Mouse (Mus musculus): ENCODE data around the gene Tmem189. TPM values are rescaled to one million over a fixed set of nuclear protein-coding genes. Genes with fewer than 3 reads are reported as not detected.

Gene Tmem189
- polyA plus RNA-seq, 1 experiment from 2014 or later = 37.4 TPM

DNA sequence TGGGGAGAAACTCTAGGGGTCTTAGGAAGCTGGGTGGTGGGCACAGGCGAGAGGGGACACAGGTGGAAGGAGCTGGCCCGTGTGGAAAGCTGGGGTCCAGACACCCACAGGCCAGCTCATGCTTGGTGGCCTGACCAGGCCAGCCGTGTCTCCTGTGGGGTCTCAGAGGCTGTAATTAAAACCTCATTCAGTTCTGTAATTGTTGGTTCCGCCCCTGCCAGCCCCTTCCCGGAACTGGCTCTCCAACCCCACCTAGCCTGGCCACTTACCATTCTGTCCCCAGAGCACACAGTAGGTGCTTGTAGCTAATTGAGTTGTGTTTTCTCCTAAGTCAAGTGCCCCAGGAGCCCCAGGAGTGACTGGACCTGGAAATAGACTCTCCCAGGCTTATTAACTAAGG is 90.4 kb downstream of the Tmem189 start:
- 79% methylated on average over 5 of the region's 5 CpGs for WGBS
- ATAC-seq (ENCODE audit: extremely low read depth, insufficient number of reproducible peaks, low FRiP score, low TSS enrichment) = no peak
- Histone ChIP-seq H3K9ac (no peak overlapping the region), H3K4me1 (peaks cover 57% of the 10 kb centered on the region), H3K27me3 (replicated peaks) (0 out of 2 replicates have a peak, but pooled peaks cover 17% of the 10 kb centered on the region), H3K9me3 (no peaks in the 10 kb centered on the region), H3K4me3 (no peak overlapping the region), H3K4me2 (no peak overlapping the region), H3K27ac (replicated peaks) (no peak overlapping the region), H3K36me3 (no peaks in the 10 kb centered on the region)

DNA sequence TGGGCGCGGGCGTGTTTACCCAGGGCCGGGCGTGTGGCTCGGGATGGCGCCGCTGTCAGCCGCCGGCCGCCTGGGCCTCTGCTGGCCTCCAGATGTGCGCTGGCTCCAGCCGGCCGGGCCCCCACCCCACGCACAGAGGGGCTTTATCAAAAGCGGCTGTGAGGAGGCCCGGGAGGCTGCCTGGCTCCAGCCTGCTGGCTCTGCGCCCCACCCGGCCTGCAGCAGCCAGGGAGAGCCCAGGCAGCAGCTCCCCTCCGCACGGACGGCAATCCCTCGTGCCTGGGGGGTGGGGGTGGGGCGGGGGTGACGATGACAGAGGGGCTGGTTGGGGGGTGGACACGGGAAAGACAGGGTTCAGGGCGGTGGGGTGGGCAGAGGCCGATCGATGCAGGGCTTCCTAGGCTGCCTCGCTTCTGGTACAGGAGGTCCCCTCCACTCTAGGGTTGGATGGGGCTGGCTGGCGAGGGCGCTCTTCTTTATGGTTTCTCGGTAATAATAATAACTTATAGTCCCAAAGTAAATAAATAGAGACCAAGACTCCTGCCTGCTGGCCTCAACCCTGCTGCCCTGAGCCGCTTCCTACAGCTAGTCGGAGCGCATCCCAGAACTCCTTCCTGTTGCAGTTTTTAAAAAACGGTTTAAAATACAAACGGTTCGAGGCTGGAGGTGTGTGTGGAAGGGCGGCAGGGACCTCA is 92.0 kb downstream of the Tmem189 start:
- WGBS = 20% methylated on average over 39 of the region's 40 CpGs
- peak overlapping the region; percentile 82 for H3K27ac ChIP-seq (replicated peaks)
- peaks cover 61% of the 10 kb centered on the region for H3K4me1 ChIP-seq
- peak overlapping the region; percentile 41 for H3K4me3 ChIP-seq
- ATAC-seq (ENCODE audit: extremely low read depth, insufficient number of reproducible peaks, low FRiP score, low TSS enrichment) = peak; percentile 49; the same call in 1 of the 2 replicates
- H3K27me3 ChIP-seq (replicated peaks) = 0 out of 2 replicates have a peak, but pooled peaks cover 11% of the 10 kb centered on the region
- peak overlapping the region; percentile 67 for H3K4me2 ChIP-seq
- H3K36me3 ChIP-seq = no peaks in the 10 kb centered on the region
- H3K9me3 ChIP-seq = no peaks in the 10 kb centered on the region
- H3K9ac ChIP-seq = peak overlapping the region; percentile 74

DNA sequence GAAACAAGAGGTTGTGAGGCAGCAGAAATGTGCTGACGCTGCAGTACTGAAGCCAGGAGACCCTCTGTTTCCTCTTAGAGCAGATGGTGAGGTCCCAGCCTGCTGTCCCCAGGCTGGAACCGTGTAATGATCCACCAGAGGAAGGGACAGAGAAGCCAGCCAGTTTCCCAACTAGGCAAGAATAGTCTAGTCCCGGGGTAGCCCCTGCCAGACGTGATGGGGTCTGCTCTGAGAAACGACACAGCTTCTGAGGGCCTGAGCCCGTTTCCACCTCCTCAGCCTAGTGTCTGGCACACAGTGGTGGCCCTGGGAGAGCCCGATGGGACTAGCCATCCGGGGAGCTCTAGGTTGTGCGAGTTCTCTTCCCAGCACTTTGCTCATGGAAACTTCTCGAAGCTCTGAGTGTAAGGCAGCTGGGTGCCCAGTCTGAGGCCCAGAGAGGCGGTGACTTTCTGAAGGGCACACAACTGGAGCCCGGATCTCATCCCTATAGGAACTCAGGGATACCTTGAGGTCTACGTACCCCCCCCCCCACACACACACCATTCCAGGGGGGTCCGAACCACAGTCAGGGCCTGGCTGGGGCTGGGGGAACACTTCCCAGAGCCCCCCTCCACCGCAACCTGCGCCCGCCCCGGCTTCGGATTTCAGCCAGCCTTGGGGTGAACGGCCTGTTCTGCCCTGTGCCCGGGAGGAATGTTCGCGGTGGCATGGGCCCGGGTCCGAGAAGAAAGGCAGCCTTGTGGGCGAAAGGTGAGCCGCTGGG is 92.7 kb downstream of the Tmem189 start:
- no peak for ATAC-seq (ENCODE audit: extremely low read depth, insufficient number of reproducible peaks, low FRiP score, low TSS enrichment)
- Histone ChIP-seq H3K36me3 (no peaks in the 10 kb centered on the region), H3K4me2 (peak overlapping the region; percentile 67), H3K27ac (replicated peaks) (peak overlapping the region; percentile 82), H3K9ac (peak overlapping the region; percentile 74), H3K27me3 (replicated peaks) (0 out of 2 replicates have a peak, but pooled peaks cover 7% of the 10 kb centered on the region), H3K4me3 (peak overlapping the region; percentile 41), H3K9me3 (no peaks in the 10 kb centered on the region), H3K4me1 (peaks cover 59% of the 10 kb centered on the region)
- WGBS = 34% methylated on average over 27 of the region's 27 CpGs

- H3K4me2 ChIP-seq = no peak overlapping the region
- peak overlapping the region; percentile 58; the same call in 1 of the 2 replicates for H3K9ac ChIP-seq
- H3K36me3 ChIP-seq = no peaks in the 10 kb centered on the region
- H3K4me3 ChIP-seq = no peak overlapping the region
- 0 out of 2 replicates have a peak, but pooled peaks cover 4% of the 10 kb centered on the region for H3K27me3 ChIP-seq (replicated peaks)
- ATAC-seq (ENCODE audit: extremely low read depth, insufficient number of reproducible peaks, low FRiP score, low TSS enrichment) = no peak
- H3K4me1 ChIP-seq = peaks cover 59% of the 10 kb centered on the region
- H3K27ac ChIP-seq (replicated peaks) = peak overlapping the region; percentile 83
- H3K9me3 ChIP-seq = no peaks in the 10 kb centered on the region
- WGBS = 43% methylated on average over 3 of the region's 4 CpGs
Observed at GRCm38 (mm10) chr2:167596262-167596661, 93.4 kb downstream of the Tmem189 start.

DNA sequence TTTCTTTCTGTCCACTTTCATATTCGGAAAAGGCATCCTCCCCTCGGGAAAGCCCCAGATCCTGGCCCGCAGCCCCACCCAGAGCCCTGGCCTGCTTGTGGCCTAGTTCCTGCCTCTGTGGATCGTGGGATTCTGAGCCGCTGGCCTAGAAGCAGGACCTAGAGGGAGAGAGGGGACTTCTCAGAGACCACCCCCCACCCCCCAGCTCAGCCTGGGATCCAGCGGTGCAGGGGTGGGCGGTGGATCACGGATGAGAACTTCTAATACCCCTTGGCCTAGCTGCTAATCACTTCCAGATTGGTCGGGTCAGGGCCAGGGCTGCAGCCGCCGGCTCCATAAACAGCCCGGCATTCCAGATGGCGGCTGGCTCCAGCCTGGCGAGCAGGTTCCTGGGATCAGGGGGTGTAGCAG is 93.9 kb downstream of the Tmem189 start:
- WGBS = 30% methylated on average over 14 of the region's 14 CpGs
- 0 out of 2 replicates have a peak, but pooled peaks cover 4% of the 10 kb centered on the region for H3K27me3 ChIP-seq (replicated peaks)
- peak overlapping the region; percentile 58 for H3K9ac ChIP-seq
- no peaks in the 10 kb centered on the region for H3K9me3 ChIP-seq
- ATAC-seq (ENCODE audit: extremely low read depth, insufficient number of reproducible peaks, low FRiP score, low TSS enrichment) = no peak
- H3K27ac ChIP-seq (replicated peaks) = peak overlapping the region; percentile 83
- H3K36me3 ChIP-seq = no peaks in the 10 kb centered on the region
- H3K4me2 ChIP-seq = no peak overlapping the region
- peaks cover 59% of the 10 kb centered on the region for H3K4me1 ChIP-seq
- H3K4me3 ChIP-seq = no peak overlapping the region

GRCm38 (mm10) chr2:167594444-167594934 is 95.1 kb downstream of the Tmem189 start:
- Histone ChIP-seq H3K4me1 (peaks cover 59% of the 10 kb centered on the region), H3K4me3 (no peak overlapping the region), H3K4me2 (peak overlapping the region; percentile 11; the same call in 1 of the 2 replicates), H3K9me3 (no peaks in the 10 kb centered on the region), H3K9ac (no peak overlapping the region), H3K27me3 (replicated peaks) (0 out of 2 replicates have a peak, but pooled peaks cover 4% of the 10 kb centered on the region), H3K27ac (replicated peaks) (peak overlapping the region; percentile 83), H3K36me3 (no peaks in the 10 kb centered on the region)
- 25% methylated on average over 10 of the region's 10 CpGs for WGBS
- ATAC-seq (ENCODE audit: extremely low read depth, insufficient number of reproducible peaks, low FRiP score, low TSS enrichment) = peak; percentile 62

DNA sequence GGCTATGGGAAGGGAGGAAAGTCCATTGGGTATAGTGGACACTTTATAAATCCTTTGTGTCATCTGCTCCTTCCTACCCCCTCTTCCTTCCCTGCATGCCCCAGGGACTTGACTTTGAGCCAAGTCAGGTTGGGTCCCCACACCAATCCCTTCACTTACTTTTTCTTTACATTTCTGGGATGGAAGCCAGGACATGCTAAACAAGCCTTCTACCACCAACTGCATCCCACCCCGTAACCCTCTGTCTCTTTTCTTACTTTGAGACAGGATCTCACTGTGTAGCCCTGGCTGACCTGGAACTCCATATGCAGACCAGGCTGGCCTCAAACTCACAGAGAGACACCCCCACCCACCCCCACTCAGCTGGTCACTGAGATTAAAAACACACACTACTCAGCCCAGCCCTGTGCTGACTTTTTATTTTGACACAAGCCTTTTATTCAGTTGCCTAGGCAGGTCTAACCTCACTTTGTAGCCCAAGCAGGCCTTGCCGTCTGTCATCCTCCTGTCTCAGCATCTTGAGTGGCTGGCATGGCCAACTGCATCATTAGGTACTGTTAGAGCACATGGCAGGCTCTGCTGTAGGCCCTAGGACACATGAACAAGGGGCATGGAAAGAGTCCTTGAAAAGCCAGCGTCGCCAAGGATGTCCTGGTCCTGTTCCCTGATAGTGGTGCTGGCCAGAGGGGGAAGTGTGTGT is 95.9 kb downstream of the Tmem189 start:
- H3K36me3 ChIP-seq = no peaks in the 10 kb centered on the region
- no peaks in the 10 kb centered on the region for H3K9me3 ChIP-seq
- H3K27me3 ChIP-seq (replicated peaks) = 0 out of 2 replicates have a peak, but pooled peaks cover 4% of the 10 kb centered on the region
- no peak overlapping the region for H3K4me2 ChIP-seq
- H3K9ac ChIP-seq = no peak overlapping the region
- H3K27ac ChIP-seq (replicated peaks) = peak overlapping the region; percentile 83
- ATAC-seq (ENCODE audit: extremely low read depth, insufficient number of reproducible peaks, low FRiP score, low TSS enrichment) = no peak
- 75% methylated on average over 4 of the region's 4 CpGs for WGBS
- H3K4me1 ChIP-seq = peaks cover 63% of the 10 kb centered on the region
- H3K4me3 ChIP-seq = no peak overlapping the region

Small RNA genes within 50 kb of the gene (microRNA-seq; reads per million reads assigned to microRNA genes)
- gene Gm22355 = not detected

Other genes starting within 250 kb of the Tmem189 start
- gene Rnf114, start 197.2 kb downstream of the Tmem189 start, polyA plus RNA-seq (2015; fragmentation: Nextera tagmentation; extraction: Ambion mirVana) = 58.0 and 65.0 TPM in 2 replicates
- 13.5 and 14.6 TPM in 2 replicates for gene Spata2, start 196.9 kb downstream of the Tmem189 start, polyA plus RNA-seq (2015; fragmentation: Nextera tagmentation; extraction: Ambion mirVana)
- gene Snai1, start 151.6 kb downstream of the Tmem189 start, polyA plus RNA-seq (2015; fragmentation: Nextera tagmentation; extraction: Ambion mirVana) = 17.3 and 17.6 TPM in 2 replicates
- 216 and 229 TPM in 2 replicates for gene Ube2v1, start 57.7 kb downstream of the Tmem189 start, polyA plus RNA-seq (2015; fragmentation: Nextera tagmentation; extraction: Ambion mirVana)
- 1.9 and 4.5 TPM in 2 replicates for gene Gm20431, start 28.3 kb downstream of the Tmem189 start, polyA plus RNA-seq (2015; fragmentation: Nextera tagmentation; extraction: Ambion mirVana)
- 2.0 and 4.5 TPM in 2 replicates for gene Cebpb, start 907 bp downstream of the Tmem189 start, polyA plus RNA-seq (2015; fragmentation: Nextera tagmentation; extraction: Ambion mirVana)
- gene Ptpn1, start 242.2 kb upstream of the Tmem189 start, polyA plus RNA-seq (2015; fragmentation: Nextera tagmentation; extraction: Ambion mirVana) = 42.1 and 47.2 TPM in 2 replicates

All from heart, embryonic 13.5 days (tissue).